Mouse (Mus musculus) heart, postnatal 0 days (tissue): ENCODE results near the gene Slc25a1. TPM values are rescaled to one million over a fixed set of nuclear protein-coding genes. Genes with fewer than 3 reads are reported as not detected.
A peak's percentile ranks its signal among the peaks of the same experiment; 100 is the strongest.

Source experiments
- ATAC-seq: fragments of 200-750 bp; cut with Nextera tagmentation; 2 replicates; pipeline ENCODE4 v1.8.0; 2017; ENCODE audit warnings: low read depth, moderate number of reproducible peaks, moderate library complexity; ENCODE audit not compliant: insufficient read depth
- DNase-seq: peaks from one replicate; pipeline ENCODE4 v3.0.0-alpha.2; 2016; ENCODE audit warnings: low spot score
- H3K27ac ChIP-seq: fragments of 300-500 bp; sonication (generic); 2 replicates; pipeline ENCODE4 v1.5.1; 2014; ENCODE audit warnings: low read depth, mild to moderate bottlenecking
- H3K27me3 ChIP-seq: fragments of 300-500 bp; sonication (generic); 2 replicates; pipeline ENCODE4 v1.6.1; 2014; ENCODE audit warnings: low read length, mixed read lengths; ENCODE audit not compliant: control insufficient read depth, insufficient read depth
- H3K36me3 ChIP-seq: fragments of 300-500 bp; sonication (generic); replicated peaks from 2 replicates; pipeline ENCODE4 v1.6.1; 2014; ENCODE audit warnings: low read length, mixed read lengths; ENCODE audit not compliant: control insufficient read depth, insufficient read depth
- H3K4me1 ChIP-seq: fragments of 300-500 bp; sonication (generic); 2 replicates; pipeline ENCODE4 v1.6.1; 2014; ENCODE audit warnings: antibody characterized with exemption; ENCODE audit not compliant: control insufficient read depth, insufficient read depth
- H3K4me2 ChIP-seq: fragments of 300-500 bp; sonication (generic); 2 replicates; pipeline ENCODE4 v1.6.1; 2014; ENCODE audit warnings: low read depth, mild to moderate bottlenecking, low read length, moderate library complexity
- H3K4me3 ChIP-seq: fragments of 300-500 bp; sonication (generic); 2 replicates; pipeline ENCODE4 v1.5.1; 2014; ENCODE audit warnings: low read depth, low read length
- H3K9ac ChIP-seq: fragments of 300-500 bp; sonication (generic); replicated peaks from 2 replicates; pipeline ENCODE4 v1.6.1; 2014; ENCODE audit warnings: low read depth, low read length, mixed read lengths
- H3K9me3 ChIP-seq: fragments of 300-500 bp; sonication (generic); replicated peaks from 2 replicates; pipeline ENCODE4 v1.6.1; 2016; ENCODE audit warnings: low read length; ENCODE audit not compliant: control insufficient read depth
- CTCF ChIP-seq: IDR thresholded peaks from 2 replicates; pipeline ENCODE4 v1.5.1; 2016; ENCODE audit warnings: antibody characterized with exemption, control low read depth, low read depth
- EP300 ChIP-seq: IDR thresholded peaks from 2 replicates; pipeline ENCODE4 v1.6.1; 2016; ENCODE audit warnings: antibody characterized with exemption, low read depth
- WGBS: fragments of 180-500 bp; shearing (Covaris S2); extraction: QIAGEN DNeasy Blood & Tissue Kit; methylation state at CpG from one replicate; pipeline ENCODE4 v1.1.7; 2014; 5-methylcytosine and 5-hydroxymethylcytosine counted together
- polyA plus RNA-seq: library from polyadenylated mRNA; unstranded; fragments of >200 nt; fragmentation: Nextera tagmentation; extraction: Ambion mirVana; gene quantifications from 2 replicates; pipeline ENCODE4 v1.2.1, GENCODE M21; 2015
- total RNA-seq: library from RNA; depleted of rRNA; stranded (reverse); fragments of >200 nt; gene quantifications from 2 replicates; pipeline ENCODE4 v1.2.3, GENCODE M21; 2014; ENCODE audit warnings: low replicate concordance

Slc25a1 gene
- total and polyA plus RNA-seq, 2 experiments from 2014 or later, result 14.8 to 46.8 TPM

GRCm38 (mm10) chr16:17920586-17920985 is 7.4 kb downstream of the Slc25a1 start:
- Histone ChIP-seq H3K4me3 (no peak overlapping the region), H3K4me1 (peaks cover 13% of the 10 kb centered on the region; the same call in 1 of the 2 replicates), H3K27me3 (peaks cover 28% of the 10 kb centered on the region), H3K9ac (0 out of 2 replicates have a peak overlapping the region, but pooled peaks have one; percentile 40), H3K27ac (no peak overlapping the region), H3K9me3 (no peaks in the 10 kb centered on the region), H3K36me3 (0 out of 2 replicates have a peak, but pooled peaks cover 2% of the 10 kb centered on the region), H3K4me2 (peak overlapping the region; percentile 97)
- 11% methylated on average over 20 of the region's 20 CpGs for WGBS
- DNase-seq (no peak), ATAC-seq (no peak)
- no peak for TF ChIP-seq EP300
- no peak for TF ChIP-seq CTCF

- Histone ChIP-seq H3K9ac (no peak within 1 kb of the TSS), H3K4me2 (peak within 1 kb of the TSS; percentile 56), H3K9me3 (no peaks in the 10 kb centered on the region), H3K4me3 (peak within 1 kb of the TSS; percentile 42), H3K36me3 (no peaks in the 10 kb centered on the region), H3K27me3 (peaks cover 59% of the 10 kb centered on the region), H3K4me1 (peaks cover 7% of the 10 kb centered on the region), H3K27ac (no peak within 1 kb of the TSS)
- WGBS, result 2% methylated on average over 74 of the region's 106 CpGs
- TF ChIP-seq CTCF (no peak), EP300 (no peak)
- no peak for ATAC-seq
- DNase-seq, result no peak
These were observed 13.4 kb downstream of the Slc25a1 start, which contains the start of gene Gsc2 for GRCm38 (mm10) chr16:17914307-17915249. TSS of gene Gsc2 (minus strand) at chr16:17915059.

- WGBS, result under 1% methylated on average over 35 of the region's 35 CpGs
- peaks cover 7% of the 10 kb centered on the region for H3K4me1 ChIP-seq
- H3K9ac ChIP-seq, result peak within 1 kb of the TSS; percentile 70
- H3K27ac ChIP-seq, result peak within 1 kb of the TSS; percentile 62; the same call in 1 of the 2 replicates
- peaks cover 30% of the 10 kb centered on the region for H3K36me3 ChIP-seq
- DNase-seq, result peak; percentile 94
- ATAC-seq, result peak; percentile 95
- H3K4me2 ChIP-seq, result peak within 1 kb of the TSS; percentile 75
- H3K9me3 ChIP-seq, result no peaks in the 10 kb centered on the region
- TF ChIP-seq CTCF, result peak; percentile 80
- TF ChIP-seq EP300, result no peak
- peak within 1 kb of the TSS; percentile 92 for H3K4me3 ChIP-seq
- H3K27me3 ChIP-seq, result peaks cover 44% of the 10 kb centered on the region
These were observed 16.9 kb downstream of the Slc25a1 start, which contains the start of gene Ess2 for GRCm38 (mm10) chr16:17911052-17911595. TSS of gene Ess2 (minus strand) at chr16:17911348.

GRCm38 (mm10) chr16:17898462-17898861 is 29.6 kb downstream of the Slc25a1 start, which contains the start of the genes Dgcr2 and Tssk2:
TSS of gene Dgcr2 (minus strand) at chr16:17898562.
TSS of gene Tssk2 (plus strand) at chr16:17898637.
- peaks cover 46% of the 10 kb centered on the region for H3K36me3 ChIP-seq

GRCm38 (mm10) chr16:17896091-17896490 is 31.9 kb downstream of the Slc25a1 start:
- peaks cover 13% of the 10 kb centered on the region for H3K4me1 ChIP-seq
- no peaks in the 10 kb centered on the region for H3K9me3 ChIP-seq
- TF ChIP-seq EP300 (no peak), CTCF (no peak)
- no peak overlapping the region for H3K27ac ChIP-seq
- H3K27me3 ChIP-seq, result no peaks in the 10 kb centered on the region
- no peak overlapping the region for H3K4me2 ChIP-seq
- peaks cover 22% of the 10 kb centered on the region for H3K36me3 ChIP-seq
- H3K9ac ChIP-seq, result no peak overlapping the region
- ATAC-seq (no peak), DNase-seq (no peak)
- H3K4me3 ChIP-seq, result no peak overlapping the region

More at GRCm38 (mm10) chr16:17898462-17898861, 29.6 kb downstream of the Slc25a1 start, which contains the start of the genes Dgcr2 and Tssk2:
- ATAC-seq, result no peak
- no peak within 1 kb of the TSS for H3K4me2 ChIP-seq
- no peaks in the 10 kb centered on the region for H3K27me3 ChIP-seq
- H3K4me3 ChIP-seq, result no peak within 1 kb of the TSS
- TF ChIP-seq EP300 (no peak), CTCF (no peak)
- no peak for DNase-seq
- no peak within 1 kb of the TSS for H3K27ac ChIP-seq
- H3K9ac ChIP-seq, result no peak within 1 kb of the TSS
- H3K4me1 ChIP-seq, result no peaks in the 10 kb centered on the region
- 87% methylated on average over 14 of the region's 14 CpGs for WGBS
- no peaks in the 10 kb centered on the region for H3K9me3 ChIP-seq
